Mouse (Mus musculus): ENCODE results near the gene Rgs7bp.

GRCm38 (mm10) chr13:105047377-105047776 lies 7.4 kb downstream of the Rgs7bp start:
- TF ChIP-seq CTCF (IDR thresholded peaks at IDR 0.05; ENCODE audit: low read depth, low read length) (no peak), TAL1 (conservative IDR thresholded peaks at IDR 0.05; ENCODE audit: low read depth, low read length) (no peak), GATA2 (IDR thresholded peaks at IDR 0.05; ENCODE audit: borderline replicate concordance, low read depth, low read length) (no peak), GATA1 (IDR thresholded peaks at IDR 0.05; ENCODE audit: borderline replicate concordance, low read length) (no peak), POLR2AphosphoS5 (IDR thresholded peaks at IDR 0.05; ENCODE audit: insufficient replicate concordance, low read depth, low read length) (no peak)

Data from G1E (cell line).